Mouse (Mus musculus) adrenal gland, adult 2 months (tissue): ENCODE results near the gene Hpgd. TPM values are rescaled to one million over a fixed set of nuclear protein-coding genes. Genes with fewer than 3 reads are reported as not detected.

Source experiments
- DNase-seq: peaks from one replicate; pipeline ENCODE4 v3.0.0; 2021
- polyA plus RNA-seq: library from polyadenylated mRNA; depleted of rRNA; stranded (reverse); fragments of >200 nt; gene quantifications from 2 replicates; pipeline ENCODE4 v1.2.3, GENCODE M21; 2012
- total RNA-seq, 2 experiments: library from RNA; stranded (reverse); gene quantifications; 2 replicates each; pipeline ENCODE4 v1.2.3; 2021

Gene Hpgd
- total and polyA plus RNA-seq, 3 experiments = 0.53 to 11.5 (median 6.6) TPM

- DNase-seq = no peak
These were observed 28.9 kb downstream of the Hpgd start for GRCm38 (mm10) chr8:56323276-56323675.

- DNase-seq = no peak
These were observed 33.3 kb downstream of the Hpgd start for GRCm38 (mm10) chr8:56327709-56328108.

- DNase-seq = no peak
These were observed 33.8 kb downstream of the Hpgd start for GRCm38 (mm10) chr8:56328130-56328542.

GRCm38 (mm10) chr8:56335390-56336000, 41.1 kb downstream of the Hpgd start:
- no peak for DNase-seq

GRCm38 (mm10) chr8:56336771-56337170, 42.4 kb downstream of the Hpgd start:
- no peak for DNase-seq

GRCm38 (mm10) chr8:56343505-56343904, 49.1 kb downstream of the Hpgd start:
- DNase-seq = no peak

GRCm38 (mm10) chr8:56343940-56344339, 49.6 kb downstream of the Hpgd start:
- DNase-seq = no peak

GRCm38 (mm10) chr8:56344359-56344758, 50.0 kb downstream of the Hpgd start:
- DNase-seq = no peak

GRCm38 (mm10) chr8:56345641-56346420, 51.4 kb downstream of the Hpgd start:
- DNase-seq = no peak

- DNase-seq = no peak
These were observed 68.8 kb downstream of the Hpgd start for GRCm38 (mm10) chr8:56363180-56363579.
